Mouse (Mus musculus): ENCODE measurements around the gene Tarbp1. TPM values are rescaled to one million over a fixed set of nuclear protein-coding genes. Genes with fewer than 3 reads are reported as not detected.

Gene Tarbp1
- polyA plus RNA-seq, 1 experiment from 2014 or later = 0.99 TPM

DNA sequence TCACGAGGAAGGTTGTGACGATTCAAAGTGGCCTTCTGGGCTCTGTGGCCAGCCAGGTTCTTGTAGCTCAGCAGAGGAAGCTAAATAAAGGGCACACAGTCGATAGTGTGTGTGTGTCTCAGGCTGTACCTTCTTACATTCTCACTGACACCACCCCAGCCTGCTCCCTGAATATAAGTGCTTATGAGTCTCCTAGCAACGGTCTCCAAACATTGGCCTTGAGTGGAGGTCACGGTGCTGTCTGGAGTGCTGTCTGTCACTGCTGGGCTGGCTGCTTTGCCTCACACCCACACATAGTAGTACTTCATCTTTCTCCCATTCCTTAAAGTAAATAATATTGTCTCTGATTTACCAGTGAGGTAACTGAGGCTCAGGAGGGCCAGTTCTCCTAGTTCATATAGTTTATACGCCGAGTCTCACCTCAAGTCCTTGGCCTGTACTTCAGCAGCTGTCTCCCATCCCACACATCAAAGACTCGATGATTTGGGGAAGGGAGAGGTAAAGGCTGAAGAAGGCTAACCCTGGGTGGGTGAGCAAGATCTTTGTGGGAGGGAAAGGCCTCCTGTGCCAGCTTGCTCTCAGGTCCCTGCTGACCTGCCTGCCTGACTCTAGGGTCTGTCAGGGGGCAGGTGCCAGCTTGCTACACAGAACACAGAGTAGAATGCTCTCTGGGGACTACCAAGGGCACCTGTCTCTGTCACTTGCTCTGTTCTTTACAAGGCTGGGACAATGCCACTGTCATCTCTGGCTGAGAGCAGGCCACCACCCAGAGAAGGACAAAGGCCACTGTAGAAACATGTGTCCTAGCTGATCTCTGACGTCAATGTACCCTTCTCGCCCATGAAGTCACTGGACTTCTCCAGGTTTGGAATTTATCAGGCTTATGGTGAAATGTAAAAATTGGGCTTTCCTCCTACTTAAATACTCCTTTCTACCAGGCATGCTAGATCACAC lies 39.4 kb upstream of the Tarbp1 start:
- no peak overlapping the region for H3K9ac ChIP-seq (ENCODE audit: low read depth, low read length)
- no peak for TF ChIP-seq CTCF (IDR thresholded peaks at IDR 0.05; ENCODE audit: low read depth)
- H3K9me3 ChIP-seq (ENCODE audit: control insufficient read depth) = no peaks in the 10 kb centered on the region
- ATAC-seq = no peak
- H3K36me3 ChIP-seq (ENCODE audit: control insufficient read depth, insufficient read depth) = no peaks in the 10 kb centered on the region
- H3K4me2 ChIP-seq (replicated peaks; ENCODE audit: low read depth) = no peak overlapping the region
- no peak overlapping the region for H3K4me3 ChIP-seq (ENCODE audit: low read depth, low read length)
- H3K4me1 ChIP-seq (replicated peaks; ENCODE audit: control insufficient read depth, insufficient read depth, low read length) = peaks cover 9% of the 10 kb centered on the region; the same call in 1 of the 2 replicates
- WGBS = 48% methylated on average over 10 of the region's 10 CpGs
- no peaks in the 10 kb centered on the region for H3K27me3 ChIP-seq (replicated peaks; ENCODE audit: control insufficient read depth, insufficient read depth, low read length)
- no peak overlapping the region for H3K27ac ChIP-seq (ENCODE audit: low read depth, low read length)

GRCm38 (mm10) chr8:126510866-126511265 lies 36.0 kb upstream of the Tarbp1 start:
- no peak overlapping the region for H3K4me3 ChIP-seq (ENCODE audit: low read depth, low read length)
- H3K4me1 ChIP-seq (replicated peaks; ENCODE audit: control insufficient read depth, insufficient read depth, low read length) = peaks cover 6% of the 10 kb centered on the region; the same call in 1 of the 2 replicates
- no peak overlapping the region for H3K27ac ChIP-seq (ENCODE audit: low read depth, low read length)
- H3K4me2 ChIP-seq (replicated peaks; ENCODE audit: low read depth) = no peak overlapping the region
- H3K9me3 ChIP-seq (ENCODE audit: control insufficient read depth) = no peaks in the 10 kb centered on the region
- ATAC-seq = no peak
- TF ChIP-seq CTCF (IDR thresholded peaks at IDR 0.05; ENCODE audit: low read depth) = no peak
- H3K9ac ChIP-seq (ENCODE audit: low read depth, low read length) = no peak overlapping the region
- 84% methylated on average over 3 of the region's 3 CpGs for WGBS
- H3K36me3 ChIP-seq (ENCODE audit: control insufficient read depth, insufficient read depth) = no peaks in the 10 kb centered on the region
- H3K27me3 ChIP-seq (replicated peaks; ENCODE audit: control insufficient read depth, insufficient read depth, low read length) = no peaks in the 10 kb centered on the region

DNA sequence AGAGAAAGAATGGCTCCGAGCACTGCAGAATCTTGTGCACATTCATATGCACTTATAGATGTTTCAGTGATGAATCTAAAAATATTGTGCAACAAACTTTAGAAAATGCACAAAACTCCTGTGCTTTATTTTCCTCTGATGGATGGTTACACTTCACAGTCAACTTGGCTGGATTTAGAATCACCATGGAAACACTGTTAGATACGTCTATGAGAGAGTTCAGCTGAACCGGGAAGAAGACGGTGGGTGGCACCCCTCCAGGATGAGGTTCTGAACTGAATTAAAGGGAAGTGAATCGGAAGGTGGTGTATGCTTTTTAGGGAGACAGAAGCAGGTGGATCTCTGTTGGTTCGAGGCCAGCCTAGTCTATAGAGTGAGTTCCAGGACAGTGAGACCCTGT lies 34.8 kb upstream of the Tarbp1 start:
- H3K4me2 ChIP-seq (replicated peaks; ENCODE audit: low read depth) = no peak overlapping the region
- H3K4me1 ChIP-seq (replicated peaks; ENCODE audit: control insufficient read depth, insufficient read depth, low read length) = peaks cover 6% of the 10 kb centered on the region; the same call in 1 of the 2 replicates
- H3K9ac ChIP-seq (ENCODE audit: low read depth, low read length) = no peak overlapping the region
- no peaks in the 10 kb centered on the region for H3K9me3 ChIP-seq (ENCODE audit: control insufficient read depth)
- WGBS = 74% methylated on average over 6 of the region's 6 CpGs
- no peak for ATAC-seq
- H3K36me3 ChIP-seq (ENCODE audit: control insufficient read depth, insufficient read depth) = no peaks in the 10 kb centered on the region
- no peak for TF ChIP-seq CTCF (IDR thresholded peaks at IDR 0.05; ENCODE audit: low read depth)
- no peaks in the 10 kb centered on the region for H3K27me3 ChIP-seq (replicated peaks; ENCODE audit: control insufficient read depth, insufficient read depth, low read length)
- H3K4me3 ChIP-seq (ENCODE audit: low read depth, low read length) = no peak overlapping the region
- H3K27ac ChIP-seq (ENCODE audit: low read depth, low read length) = no peak overlapping the region

DNA sequence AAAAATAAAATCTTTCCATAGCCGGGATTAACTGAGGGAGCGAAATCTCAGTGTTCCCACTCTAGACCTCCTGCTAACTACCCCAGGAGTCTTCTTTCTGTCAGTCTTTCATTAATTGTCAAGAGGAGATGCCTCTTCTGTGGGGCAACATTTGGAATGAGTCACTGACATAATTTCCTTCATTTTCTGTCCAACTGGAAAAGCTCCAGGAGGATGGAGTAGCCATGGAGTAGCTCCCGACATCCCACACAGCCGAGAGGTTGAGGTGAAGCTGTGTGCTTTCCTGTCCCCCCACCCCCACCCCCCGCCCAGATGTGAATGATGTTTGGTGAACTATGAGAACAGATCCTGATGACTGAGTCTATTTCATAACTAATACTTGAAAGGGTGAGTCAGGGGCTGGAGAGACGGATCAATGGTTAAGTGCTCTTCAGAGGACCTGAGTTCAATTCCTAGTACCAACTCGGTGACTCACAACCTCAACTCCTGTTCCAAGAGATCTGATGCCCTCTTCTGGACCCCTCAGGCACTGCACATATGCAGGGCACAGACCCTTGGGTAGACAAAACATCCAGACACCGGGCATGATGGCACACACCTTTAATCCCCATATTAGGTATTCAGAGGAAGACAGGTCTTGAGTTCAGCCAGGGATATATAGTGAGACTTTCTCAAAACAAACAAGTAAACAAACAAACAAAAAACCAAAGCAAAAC lies 34.2 kb upstream of the Tarbp1 start:
- H3K9me3 ChIP-seq (ENCODE audit: control insufficient read depth) = no peaks in the 10 kb centered on the region
- WGBS = 82% methylated on average over 8 of the region's 8 CpGs
- ATAC-seq = no peak
- no peaks in the 10 kb centered on the region for H3K36me3 ChIP-seq (ENCODE audit: control insufficient read depth, insufficient read depth)
- no peaks in the 10 kb centered on the region for H3K27me3 ChIP-seq (replicated peaks; ENCODE audit: control insufficient read depth, insufficient read depth, low read length)
- no peak overlapping the region for H3K4me3 ChIP-seq (ENCODE audit: low read depth, low read length)
- peaks cover 1% of the 10 kb centered on the region; the same call in 1 of the 2 replicates for H3K4me1 ChIP-seq (replicated peaks; ENCODE audit: control insufficient read depth, insufficient read depth, low read length)
- H3K4me2 ChIP-seq (replicated peaks; ENCODE audit: low read depth) = no peak overlapping the region
- no peak overlapping the region for H3K27ac ChIP-seq (ENCODE audit: low read depth, low read length)
- H3K9ac ChIP-seq (ENCODE audit: low read depth, low read length) = no peak overlapping the region
- peak; percentile 38 for TF ChIP-seq CTCF (IDR thresholded peaks at IDR 0.05; ENCODE audit: low read depth)

- H3K27ac ChIP-seq (ENCODE audit: low read depth, low read length) = no peak overlapping the region
- H3K4me2 ChIP-seq (replicated peaks; ENCODE audit: low read depth) = no peak overlapping the region
- no peak overlapping the region for H3K9ac ChIP-seq (ENCODE audit: low read depth, low read length)
- H3K36me3 ChIP-seq (ENCODE audit: control insufficient read depth, insufficient read depth) = no peaks in the 10 kb centered on the region
- no peaks in the 10 kb centered on the region for H3K4me1 ChIP-seq (replicated peaks; ENCODE audit: control insufficient read depth, insufficient read depth, low read length)
- no peak overlapping the region for H3K4me3 ChIP-seq (ENCODE audit: low read depth, low read length)
- no peaks in the 10 kb centered on the region for H3K27me3 ChIP-seq (replicated peaks; ENCODE audit: control insufficient read depth, insufficient read depth, low read length)
- no peak for TF ChIP-seq CTCF (IDR thresholded peaks at IDR 0.05; ENCODE audit: low read depth)
- no peak for ATAC-seq
- WGBS = 93% methylated on average over 2 of the region's 2 CpGs
- no peaks in the 10 kb centered on the region for H3K9me3 ChIP-seq (ENCODE audit: control insufficient read depth)
Measured at GRCm38 (mm10) chr8:126508221-126508620, 33.4 kb upstream of the Tarbp1 start.

DNA sequence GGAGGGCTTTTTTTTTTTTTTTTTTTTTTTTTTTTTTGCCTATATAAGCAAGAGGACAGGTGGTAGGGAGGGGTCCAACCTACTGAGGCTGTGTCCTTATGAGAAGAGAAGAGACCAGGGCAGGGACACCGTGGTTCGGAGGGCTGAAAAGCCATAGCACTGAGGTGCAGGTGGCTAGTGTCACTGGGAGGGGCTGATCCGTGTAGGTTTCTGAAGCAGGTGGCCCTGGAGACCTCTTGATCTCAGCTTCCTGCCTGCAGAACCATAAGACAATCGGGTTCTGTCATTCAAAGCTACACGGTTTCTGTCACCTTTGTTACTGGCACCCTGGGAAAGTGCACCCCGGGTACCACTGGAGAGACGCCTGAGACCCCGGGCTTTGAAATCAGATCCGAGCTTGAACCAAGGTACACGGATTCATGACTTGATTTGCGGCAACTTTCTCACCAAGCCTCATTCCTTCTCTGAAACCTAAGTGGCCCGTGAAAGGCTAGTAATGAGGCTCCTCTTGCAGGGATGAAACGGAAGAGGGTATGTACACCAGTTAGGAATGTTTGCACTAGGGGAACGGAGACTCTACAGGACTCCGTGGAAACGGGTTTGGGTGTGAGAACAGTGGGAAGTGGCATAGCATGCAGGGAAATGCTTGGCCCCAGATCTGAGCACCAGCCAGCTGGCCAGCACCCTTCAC lies 29.8 kb upstream of the Tarbp1 start:
- no peak overlapping the region for H3K27ac ChIP-seq (ENCODE audit: low read depth, low read length)
- no peaks in the 10 kb centered on the region for H3K4me1 ChIP-seq (replicated peaks; ENCODE audit: control insufficient read depth, insufficient read depth, low read length)
- no peak for ATAC-seq
- TF ChIP-seq CTCF (IDR thresholded peaks at IDR 0.05; ENCODE audit: low read depth) = no peak
- no peaks in the 10 kb centered on the region for H3K9me3 ChIP-seq (ENCODE audit: control insufficient read depth)
- H3K36me3 ChIP-seq (ENCODE audit: control insufficient read depth, insufficient read depth) = no peaks in the 10 kb centered on the region
- no peak overlapping the region for H3K4me3 ChIP-seq (ENCODE audit: low read depth, low read length)
- H3K9ac ChIP-seq (ENCODE audit: low read depth, low read length) = no peak overlapping the region
- 75% methylated on average over 16 of the region's 16 CpGs for WGBS
- no peak overlapping the region for H3K4me2 ChIP-seq (replicated peaks; ENCODE audit: low read depth)
- no peaks in the 10 kb centered on the region for H3K27me3 ChIP-seq (replicated peaks; ENCODE audit: control insufficient read depth, insufficient read depth, low read length)
